Mouse (Mus musculus): Measurements from ENCODE around the gene Scyl1.
"Not testable (repeated sequence)": the region's sequence is repeated elsewhere in the genome, so short reads cannot be mapped to it uniquely, and the experiment has no call there.

Scyl1 gene

GRCm38 (mm10) chr19:5770925-5771860, at the start of gene Scyl1:
Gene Scyl1 (minus strand): TSS chr19:5771419.
- peak; percentile 95 to 98 for DNase-seq (ENCODE audit: low spot score in 2 of 2)

- no peak for DNase-seq (ENCODE audit: low spot score in 2 of 2)
Observed at GRCm38 (mm10) chr19:5819549-5819948, 48.3 kb upstream of the Scyl1 start.

GRCm38 (mm10) chr19:5818590-5818977, 47.4 kb upstream of the Scyl1 start:
- DNase-seq (ENCODE audit: low spot score in 2 of 2) = no peak

- DNase-seq (ENCODE audit: low spot score in 2 of 2) = peak; percentile 75 to 90
Observed at GRCm38 (mm10) chr19:5817703-5818589, 46.7 kb upstream of the Scyl1 start.

- no peak for DNase-seq (ENCODE audit: low spot score in 2 of 2)
Observed at GRCm38 (mm10) chr19:5815928-5816327, 44.7 kb upstream of the Scyl1 start.

- DNase-seq (ENCODE audit: low spot score in 2 of 2) = no peak
Observed at GRCm38 (mm10) chr19:5815010-5815409, 43.8 kb upstream of the Scyl1 start.

GRCm38 (mm10) chr19:5814048-5814447, 42.8 kb upstream of the Scyl1 start:
- DNase-seq (ENCODE audit: low spot score in 2 of 2) = not testable (repeated sequence)

GRCm38 (mm10) chr19:5813567-5813966, 42.3 kb upstream of the Scyl1 start:
- DNase-seq (ENCODE audit: low spot score in 2 of 2) = no peak

- DNase-seq (ENCODE audit: low spot score in 2 of 2) = no peak
Observed at GRCm38 (mm10) chr19:5811771-5812504, 40.7 kb upstream of the Scyl1 start.

GRCm38 (mm10) chr19:5810840-5811563, 39.8 kb upstream of the Scyl1 start:
- no peak for DNase-seq (ENCODE audit: low spot score in 2 of 2)

- no peak for DNase-seq (ENCODE audit: low spot score in 2 of 2)
Observed at GRCm38 (mm10) chr19:5810103-5810839, 39.1 kb upstream of the Scyl1 start.

GRCm38 (mm10) chr19:5809712-5810089, 38.5 kb upstream of the Scyl1 start:
- DNase-seq (ENCODE audit: low spot score in 2 of 2) = no peak

GRCm38 (mm10) chr19:5808955-5809711, 37.9 kb upstream of the Scyl1 start:
- no peak for DNase-seq (ENCODE audit: low spot score in 2 of 2)

- DNase-seq (ENCODE audit: low spot score in 2 of 2) = no peak
Observed at GRCm38 (mm10) chr19:5807740-5808139, 36.5 kb upstream of the Scyl1 start.

GRCm38 (mm10) chr19:5806809-5807205, 35.6 kb upstream of the Scyl1 start:
- DNase-seq (ENCODE audit: low spot score in 2 of 2) = no peak

GRCm38 (mm10) chr19:5806051-5806808, 35.0 kb upstream of the Scyl1 start:
- DNase-seq (ENCODE audit: low spot score in 2 of 2) = no peak

- no peak for DNase-seq (ENCODE audit: low spot score in 2 of 2)
Observed at GRCm38 (mm10) chr19:5804371-5804899, 33.2 kb upstream of the Scyl1 start.

- no peak for DNase-seq (ENCODE audit: low spot score in 2 of 2)
Observed at GRCm38 (mm10) chr19:5803881-5804279, 32.7 kb upstream of the Scyl1 start.
